ENCODE assay signal across 8 mouse cellular contexts in genomic region chr4:86924804-86925458, GRCm38 (mm10). TPM values are rescaled to one million over a fixed set of nuclear protein-coding genes. Genes with fewer than 3 reads are reported as not detected.
DNase-seq lines count a peak whose midpoint lies in the region; ATAC-seq lines count a peak whose summit lies in the region.

No protein-coding gene starts in this region.

- H3K27me3 ChIP-seq in liver, embryonic 12.5 days (replicated peaks), result no peaks in the 10 kb centered on the region
- no peaks in the 10 kb centered on the region for H3K27me3 ChIP-seq in midbrain, embryonic 16.5 days (ENCODE audit: control insufficient read depth, insufficient read depth, low read depth, low read length)

- no peak overlapping the region for H3K9ac ChIP-seq in liver, embryonic 12.5 days
- peak overlapping the region; percentile 11; the same call in 1 of the 2 replicates for H3K9ac ChIP-seq in midbrain, embryonic 16.5 days (ENCODE audit: low read depth, low read length)

- no peak overlapping the region for H3K4me2 ChIP-seq in liver, embryonic 12.5 days
- no peak overlapping the region for H3K4me2 ChIP-seq in midbrain, embryonic 16.5 days (ENCODE audit: low read length)

- 11% methylated on average over 9 of the region's 9 CpGs for WGBS in liver, embryonic 12.5 days (ENCODE audit: insufficient replicate concordance)
- 12% methylated on average over 9 of the region's 9 CpGs for WGBS in midbrain, embryonic 16.5 days

- intact Hi-C loops in left cerebral cortex, postnatal 36 days (cut with DNase I), result loop anchor here (5.0 kb wide), 2 partner anchors 38 to 98 kb away; no protein-coding TSS in a partner anchor

- H3K4me3 ChIP-seq in liver, embryonic 12.5 days, result no peak overlapping the region
- no peak overlapping the region for H3K4me3 ChIP-seq in midbrain, embryonic 16.5 days (ENCODE audit: low read depth, low read length)

- H3K9me3 ChIP-seq in liver, embryonic 12.5 days (replicated peaks), result no peaks in the 10 kb centered on the region
- no peaks in the 10 kb centered on the region for H3K9me3 ChIP-seq in midbrain, embryonic 16.5 days (replicated peaks; ENCODE audit: control insufficient read depth, low read length, poor library complexity, severe bottlenecking)

- no peaks in the 10 kb centered on the region for H3K4me1 ChIP-seq in liver, embryonic 12.5 days
- peaks cover 7% of the 10 kb centered on the region; the same call in 1 of the 2 replicates for H3K4me1 ChIP-seq in midbrain, embryonic 16.5 days (ENCODE audit: control insufficient read depth, insufficient read depth, low read length)

- no peak for ATAC-seq in liver, embryonic 12.5 days
- ATAC-seq in midbrain, embryonic 16.5 days, result peak; percentile 43; the same call in 1 of the 2 replicates

- H3K36me3 ChIP-seq in liver, embryonic 12.5 days, result no peaks in the 10 kb centered on the region
- no peaks in the 10 kb centered on the region for H3K36me3 ChIP-seq in midbrain, embryonic 16.5 days (ENCODE audit: control insufficient read depth, insufficient read depth, low read length)

- H3K27ac ChIP-seq in liver, embryonic 12.5 days, result no peak overlapping the region
- H3K27ac ChIP-seq in midbrain, embryonic 16.5 days (ENCODE audit: low read length), result 0 out of 2 replicates have a peak overlapping the region, but pooled peaks have one; percentile 28

- DNase-seq in liver, result peak; percentile 70
- DNase-seq in cerebellum, postnatal 36 days, result peak; percentile 74 to 85
- peak; percentile 47 to 67 for DNase-seq in gastrocnemius, adult 8-10 months (ENCODE audit: low spot score in 2 of 2)
- peak; percentile 83 for DNase-seq in induced T-regulatory cell, adult 2 months (ENCODE audit: low read depth)
- DNase-seq in left cerebral cortex, postnatal 36 days (ENCODE audit: low spot score in 2 of 2), result peak; percentile 63 to 80
- DNase-seq in spleen, postnatal 4 days (ENCODE audit: low spot score in 2 of 2), result peak; percentile 62 to 83

RNA-seq across cellular contexts. Expression of gene Acer2, which starts 50.7 kb away (rescaled TPM):
- polyA plus RNA-seq in liver, embryonic 12.5 days (2016; fragmentation: Nextera tagmentation; extraction: Ambion mirVana), result 8.1 and 8.4 TPM in 2 replicates
- total RNA-seq in gastrocnemius, adult 8-10 months (2022), result 1 to 10 TPM in 3 of 4 experiments, under 1 TPM in 1; 0.89 to 3.0 (median 2.2) TPM
- total RNA-seq in left cerebral cortex, postnatal 36 days (2021), result 1 to 10 TPM; 7.2 to 8.0 TPM
- polyA plus RNA-seq in midbrain, embryonic 16.5 days (2015; fragmentation: Nextera tagmentation; extraction: Ambion mirVana), result 22.0 and 22.7 TPM in 2 replicates
